Comparison of ENCODE assay signal across 8 mouse cellular contexts in the genomic region with DNA sequence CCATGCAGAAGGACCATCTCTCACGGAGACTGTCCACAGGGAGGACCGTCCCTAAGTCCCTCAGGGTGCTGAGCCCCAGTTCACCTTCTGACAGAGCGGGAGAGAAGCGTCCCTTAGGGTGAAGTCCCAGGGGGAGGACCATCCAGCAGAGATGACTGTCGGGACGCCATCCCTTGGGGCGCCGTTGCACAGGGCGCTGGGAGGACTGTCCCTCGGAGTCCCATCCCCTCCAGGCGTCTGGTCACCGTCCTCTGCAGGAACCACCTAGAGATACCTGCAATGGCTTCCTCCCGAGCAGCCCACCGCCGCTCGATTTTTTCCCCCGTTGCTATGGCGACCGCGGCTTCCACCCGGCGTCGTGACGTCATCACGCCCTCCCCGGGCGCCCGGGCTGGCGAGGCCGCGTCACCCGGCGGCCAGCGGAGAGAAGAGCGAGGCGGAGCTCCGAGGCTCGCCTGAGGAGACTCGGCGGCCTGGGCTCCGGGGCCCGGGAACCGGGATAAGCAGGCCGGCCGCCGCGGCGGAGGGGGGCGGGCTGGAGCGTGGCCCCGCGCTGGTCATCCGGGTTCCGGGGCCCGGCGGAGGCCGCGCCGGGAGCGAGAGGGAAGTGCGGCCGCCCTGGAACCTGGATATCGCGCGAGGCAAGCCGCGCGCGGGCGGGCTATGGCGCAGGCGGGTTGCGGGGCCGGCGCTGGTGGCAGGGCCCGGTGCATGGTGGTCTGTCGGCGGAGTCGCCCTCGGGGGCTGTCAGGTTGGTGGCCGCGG. TPM values are rescaled to one million over a fixed set of nuclear protein-coding genes. Genes with fewer than 3 reads are reported as not detected.
DNase-seq lines count a peak whose midpoint lies in the region; ATAC-seq lines count a peak whose summit lies in the region.

A gene (plus strand): TSS at position 355 of the 765 bp plus-strand sequence.

- peak within 1 kb of the TSS; percentile 92 for H3K4me2 ChIP-seq in hindbrain, embryonic 16.5 days (ENCODE audit: low read length)

- under 1% methylated on average over 81 of the region's 82 CpGs for WGBS in hindbrain, embryonic 16.5 days
- under 1% methylated on average over 77 of the region's 82 CpGs for WGBS in macrophage (ENCODE audit: missing documents)

- peak; percentile 87 for ATAC-seq in hindbrain, embryonic 16.5 days

- H3K4me3 ChIP-seq in hindbrain, embryonic 16.5 days (ENCODE audit: low read length): peak within 1 kb of the TSS; percentile 83
- peak within 1 kb of the TSS; percentile 60 for H3K4me3 ChIP-seq in macrophage (ENCODE audit: inconsistent target)

- H3K9ac ChIP-seq in hindbrain, embryonic 16.5 days (ENCODE audit: low read depth, low read length): peak within 1 kb of the TSS; percentile 96

- H3K27me3 ChIP-seq in hindbrain, embryonic 16.5 days (replicated peaks; ENCODE audit: control insufficient read depth, insufficient read depth, low read length): no peaks in the 10 kb centered on the region

- peak within 1 kb of the TSS; percentile 87 for H3K27ac ChIP-seq in hindbrain, embryonic 16.5 days (ENCODE audit: low read depth, low read length)
- H3K27ac ChIP-seq in macrophage: no peak within 1 kb of the TSS

- no peaks in the 10 kb centered on the region for H3K36me3 ChIP-seq in hindbrain, embryonic 16.5 days (ENCODE audit: control insufficient read depth, insufficient read depth, low read length)
- no peaks in the 10 kb centered on the region for H3K36me3 ChIP-seq in macrophage (ENCODE audit: inconsistent target)

- DNase-seq in R1 (ENCODE audit: low read depth, low spot score): peak; percentile 87
- DNase-seq in cerebellum, postnatal 25 days: peak; percentile 95 to 96
- DNase-seq in gastrocnemius, adult 18-20 months (ENCODE audit: low spot score): peak; percentile 86
- peak; percentile 91 to 93 for DNase-seq in left cerebral cortex, adult 18-20 months (ENCODE audit: low spot score in 2 of 2)
- peak; percentile 92 for DNase-seq in right cerebral cortex, adult 18-20 months
- DNase-seq in urinary bladder, postnatal 10 days (ENCODE audit: low spot score): peak; percentile 72

- no peaks in the 10 kb centered on the region for H3K79me2 ChIP-seq in macrophage (ENCODE audit: inconsistent target)

- no peaks in the 10 kb centered on the region for H3K9me3 ChIP-seq in hindbrain, embryonic 16.5 days (ENCODE audit: control insufficient read depth, low read length)

- H3K4me1 ChIP-seq in hindbrain, embryonic 16.5 days (ENCODE audit: control insufficient read depth, insufficient read depth, low read depth, low read length): peaks cover 28% of the 10 kb centered on the region

RNA-seq across cellular contexts. Expression of the gene that starts here (rescaled TPM):
- 10 to 100 TPM; 15.8 to 16.7 TPM for total RNA-seq in gastrocnemius, adult 18-20 months (2021)
- 43.0 and 44.6 TPM in 2 replicates for polyA plus RNA-seq in hindbrain, embryonic 16.5 days (2015; fragmentation: Nextera tagmentation; extraction: Ambion mirVana)
- total RNA-seq in left cerebral cortex, adult 18-20 months (2021): 100 to 1,000 TPM; 111 to 116 TPM
- 10 to 100 TPM; 22.5 to 60.9 (median 33.4) TPM for total RNA-seq in macrophage (2018; cell fraction: chromatin; rRNA removed)
- 10 to 100 TPM in 2 of 26 experiments, 1 to 10 TPM in 24; 4.3 to 10.7 (median 7.5) TPM for total RNA-seq in macrophage (2018; cell fraction: cytosol; rRNA removed)
- 10 to 100 TPM in 25 of 26 experiments, 1 to 10 TPM in 1; 9.6 to 56.5 (median 24.2) TPM for total RNA-seq in macrophage (2018; cell fraction: nucleus; rRNA removed)
- polyA plus RNA-seq in macrophage (2018): 7.5 to 11.9 TPM (median 11.7 TPM) in 3 replicates

Comparison
In these comparisons a context has a peak if more than half of its experiments do, and no peak if none do; other contexts are left out.
1. RNA of the gene that starts here (total RNA-seq): 111 to 116 TPM in left cerebral cortex, adult 18-20 months; 15.8 to 16.7 TPM in gastrocnemius, adult 18-20 months; every median in the first group is over 4 times any median in the second.
2. Peak in every context shown above with its lines, with median percentiles within 50 percentile points of each other: DNase-seq.